Mouse (Mus musculus) liver, adult 2 months (tissue): Measurements from ENCODE around the gene Arl13a. TPM values are rescaled to one million over a fixed set of nuclear protein-coding genes. Genes with fewer than 3 reads are reported as not detected.

Experiments used
- DNase-seq: peaks from one replicate; pipeline ENCODE4 v3.0.0-alpha.2; 2011; ENCODE audit warnings: low read depth, low spot score; ENCODE audit errors: extremely low read depth
- H3K27ac ChIP-seq: fragments of 200-500 bp; replicated peaks from 2 replicates; pipeline ENCODE4 v1.5.1; 2012; ENCODE audit warnings: low read depth, mild to moderate bottlenecking, control low read depth, inconsistent platforms, low read length; ENCODE audit not compliant: insufficient read depth
- H3K27me3 ChIP-seq: fragments of 200-500 bp; 2 replicates; pipeline ENCODE4 v1.6.1; 2012; ENCODE audit warnings: mild to moderate bottlenecking, moderate library complexity, low read length, inconsistent platforms; ENCODE audit not compliant: control insufficient read depth, insufficient read depth
- H3K36me3 ChIP-seq: fragments of 200-500 bp; 2 replicates; pipeline ENCODE4 v1.6.1; 2012; ENCODE audit warnings: low read length, inconsistent platforms; ENCODE audit not compliant: control insufficient read depth, insufficient read depth
- H3K4me1 ChIP-seq: fragments of 200-500 bp; 2 replicates; pipeline ENCODE4 v1.6.1; 2011; ENCODE audit warnings: low read length; ENCODE audit not compliant: control insufficient read depth, insufficient read depth
- H3K4me3 ChIP-seq: fragments of 200-500 bp; 2 replicates; pipeline ENCODE4 v1.5.1; 2011; ENCODE audit warnings: low read depth, mild to moderate bottlenecking, control low read depth, low read length, moderate library complexity; ENCODE audit not compliant: insufficient read depth
- H3K79me2 ChIP-seq: fragments of 200-500 bp; 2 replicates; pipeline ENCODE4 v1.6.1; 2012; ENCODE audit warnings: inconsistent platforms, mild to moderate bottlenecking, low read length, moderate library complexity; ENCODE audit not compliant: control insufficient read depth, insufficient read depth
- H3K9ac ChIP-seq: fragments of 200-500 bp; 2 replicates; pipeline ENCODE4 v1.6.1; 2012; ENCODE audit warnings: low read depth, mild to moderate bottlenecking, control low read depth, inconsistent platforms, low read length
- CTCF ChIP-seq: fragments of 200-500 bp; IDR thresholded peaks from 2 replicates; pipeline ENCODE4 v1.5.1; 2011; ENCODE audit warnings: low read depth, low read length, control low read depth
- POLR2A ChIP-seq: fragments of 200-500 bp; IDR thresholded peaks from 2 replicates; pipeline ENCODE4 v1.6.1; 2011; ENCODE audit warnings: low read length, control low read depth; ENCODE audit not compliant: insufficient read depth; ENCODE audit errors: extremely low read depth
- WGBS: fragments of 180-500 bp; shearing (Covaris S2); methylation state at CpG from one replicate; pipeline ENCODE4 v1.1.7; 2018; 5-methylcytosine and 5-hydroxymethylcytosine counted together
- polyA plus RNA-seq: library from polyadenylated mRNA; depleted of rRNA; stranded (reverse); fragments of >200 nt; gene quantifications from 2 replicates; pipeline ENCODE4 v1.2.3, GENCODE M21; 2012
- total RNA-seq: library from RNA; depleted of rRNA; stranded (reverse); fragments of >200 nt; gene quantifications from 2 replicates; pipeline ENCODE4 v1.2.3, GENCODE M21; 2014

Gene Arl13a
- total and polyA plus RNA-seq, 2 experiments = not detected

- DNase-seq = no peak
- Histone ChIP-seq H3K9ac (no peak within 1 kb of the TSS), H3K27me3 (no peaks in the 10 kb centered on the region), H3K4me1 (no peaks in the 10 kb centered on the region; the same call in 1 of the 2 replicates), H3K79me2 (no peaks in the 10 kb centered on the region), H3K4me3 (no peak within 1 kb of the TSS), H3K27ac (no peak within 1 kb of the TSS), H3K36me3 (no peaks in the 10 kb centered on the region)
- TF ChIP-seq CTCF = no peak
- TF ChIP-seq POLR2A = no peak
- 31% methylated on average over 16 of the region's 16 CpGs for WGBS
Measured at GRCm38 (mm10) chrX:134162043-134162720, 25.1 kb upstream of the Arl13a start, which contains the start of gene Xkrx. Gene Xkrx, minus strand, starts transcription at chrX:134162076.

DNA sequence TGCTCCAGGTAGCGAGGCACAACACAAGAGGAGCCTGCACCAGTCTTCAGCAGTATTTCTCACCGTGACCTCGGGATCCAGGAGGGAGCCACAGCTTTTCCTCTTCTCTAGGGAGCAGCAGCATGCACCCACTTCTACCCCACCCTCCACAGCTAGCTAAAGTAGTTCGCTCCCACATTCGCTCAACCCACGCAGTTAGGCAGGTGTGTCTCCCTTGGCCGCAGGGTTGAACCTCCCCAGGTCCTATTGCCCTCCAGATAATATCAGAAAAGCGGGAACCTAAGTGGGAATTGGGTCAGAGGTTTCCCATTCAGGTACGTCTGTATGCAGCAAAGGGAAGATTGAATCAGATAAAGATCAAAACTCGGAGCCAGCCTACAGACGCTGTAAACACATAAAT lies 24.5 kb upstream of the Arl13a start:
- no peak overlapping the region for H3K27ac ChIP-seq

GRCm38 (mm10) chrX:134163484-134163883 lies 23.8 kb upstream of the Arl13a start:
- TF ChIP-seq CTCF (no peak), POLR2A (no peak)
- DNase-seq = no peak
- Histone ChIP-seq H3K4me1 (no peaks in the 10 kb centered on the region; the same call in 1 of the 2 replicates), H3K9ac (no peak overlapping the region), H3K27ac (no peak overlapping the region), H3K27me3 (no peaks in the 10 kb centered on the region), H3K4me3 (no peak overlapping the region), H3K36me3 (no peaks in the 10 kb centered on the region), H3K79me2 (no peaks in the 10 kb centered on the region)
- 77% methylated on average over 4 of the region's 4 CpGs for WGBS

More for the DNA sequence above, 24.5 kb upstream of the Arl13a start:
- H3K9ac ChIP-seq = no peak overlapping the region
- no peaks in the 10 kb centered on the region for H3K79me2 ChIP-seq
- TF ChIP-seq CTCF = no peak
- no peak for TF ChIP-seq POLR2A
- no peak for DNase-seq
- no peak overlapping the region for H3K4me3 ChIP-seq
- no peaks in the 10 kb centered on the region for H3K27me3 ChIP-seq
- no peaks in the 10 kb centered on the region for H3K36me3 ChIP-seq
- WGBS = 7% methylated on average over 11 of the region's 11 CpGs
- H3K4me1 ChIP-seq = no peaks in the 10 kb centered on the region; the same call in 1 of the 2 replicates

GRCm38 (mm10) chrX:134170584-134170983 lies 16.7 kb upstream of the Arl13a start:
- no peaks in the 10 kb centered on the region for H3K4me1 ChIP-seq
- no peak overlapping the region for H3K4me3 ChIP-seq
- no peak overlapping the region for H3K27ac ChIP-seq
- no peaks in the 10 kb centered on the region for H3K79me2 ChIP-seq
- H3K9ac ChIP-seq = no peak overlapping the region
- TF ChIP-seq POLR2A (no peak), CTCF (no peak)
- no peaks in the 10 kb centered on the region for H3K27me3 ChIP-seq
- no peaks in the 10 kb centered on the region for H3K36me3 ChIP-seq
- no peak for DNase-seq
- WGBS = 96% methylated on average over 1 of the region's 1 CpGs

DNA sequence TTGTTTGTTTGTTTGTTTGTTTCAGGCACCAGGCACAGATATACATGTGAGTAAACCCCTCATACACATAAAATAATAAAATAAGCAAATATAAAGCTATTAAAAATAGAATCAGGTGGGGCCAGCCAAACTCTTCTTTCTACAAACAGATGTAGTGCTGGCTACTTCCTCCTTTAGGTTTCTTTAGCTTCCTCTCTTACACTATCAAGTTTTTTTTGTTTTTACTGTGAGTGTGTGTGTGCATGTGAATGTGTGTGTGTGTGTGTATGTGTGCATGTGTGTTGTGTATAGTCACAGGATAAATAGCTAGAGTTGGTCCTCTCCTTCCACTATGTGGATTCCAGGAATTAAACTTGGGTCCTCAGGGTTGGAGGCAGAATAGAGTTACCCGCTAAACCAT lies 12.6 kb upstream of the Arl13a start:
- WGBS = 100% methylated on average over 1 of the region's 1 CpGs

DNA sequence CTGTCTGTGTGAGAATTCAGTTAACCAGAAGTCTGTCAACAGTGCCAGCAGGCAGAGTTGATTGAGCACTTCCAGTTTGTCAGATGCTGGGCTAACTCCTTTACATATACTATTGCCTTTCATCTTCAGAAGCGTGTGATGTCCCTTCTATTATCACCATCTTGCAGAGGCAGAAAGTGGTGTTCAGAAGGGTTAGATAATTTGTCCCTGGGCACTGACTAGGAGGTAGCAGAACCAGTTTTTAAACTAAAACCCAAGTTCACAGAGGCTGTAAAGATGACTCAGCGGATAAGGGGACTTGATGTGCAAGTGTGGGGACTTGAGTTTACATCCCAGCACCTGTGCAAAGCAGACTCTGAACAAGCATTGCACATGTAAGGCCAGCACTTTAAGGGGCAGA lies 21.2 kb downstream of the Arl13a start:
- no peaks in the 10 kb centered on the region for H3K27me3 ChIP-seq
- TF ChIP-seq CTCF (no peak), POLR2A (no peak)
- no peaks in the 10 kb centered on the region for H3K4me1 ChIP-seq
- WGBS = 75% methylated on average over 2 of the region's 2 CpGs
- H3K79me2 ChIP-seq = no peaks in the 10 kb centered on the region
- H3K4me3 ChIP-seq = no peak overlapping the region
- no peak for DNase-seq
- H3K27ac ChIP-seq = no peak overlapping the region
- no peak overlapping the region for H3K9ac ChIP-seq
- no peaks in the 10 kb centered on the region for H3K36me3 ChIP-seq

More for the DNA sequence above, 12.6 kb upstream of the Arl13a start:
- TF ChIP-seq POLR2A (no peak), CTCF (no peak)
- H3K79me2 ChIP-seq = no peaks in the 10 kb centered on the region
- H3K9ac ChIP-seq = no peak overlapping the region
- DNase-seq = no peak
- no peaks in the 10 kb centered on the region for H3K36me3 ChIP-seq
- H3K4me3 ChIP-seq = no peak overlapping the region
- no peaks in the 10 kb centered on the region for H3K27me3 ChIP-seq
- no peak overlapping the region for H3K27ac ChIP-seq
- no peaks in the 10 kb centered on the region for H3K4me1 ChIP-seq
